Mouse (Mus musculus) ES-E14 (cell line): ENCODE results near the gene Plcb3.

Source experiments
- CHD2 ChIP-seq: IDR thresholded peaks from 2 replicates; pipeline ENCODE4 v1.6.1; 2014; ENCODE audit warnings: mild to moderate bottlenecking, low read depth, low read length, inconsistent platforms
- HCFC1 ChIP-seq: IDR thresholded peaks from 2 replicates; pipeline ENCODE4 v1.6.1; 2012; ENCODE audit warnings: low read length, inconsistent platforms, borderline replicate concordance; ENCODE audit not compliant: insufficient read depth
- MAFK ChIP-seq: IDR thresholded peaks from 2 replicates; pipeline ENCODE4 v1.6.1; 2014; ENCODE audit warnings: mild to moderate bottlenecking, low read depth, low read length, inconsistent platforms; ENCODE audit not compliant: insufficient read depth
- ZC3H11A ChIP-seq: IDR thresholded peaks from 2 replicates; pipeline ENCODE4 v1.6.1; 2012; ENCODE audit warnings: low read depth, mild to moderate bottlenecking, inconsistent platforms, low read length, borderline replicate concordance
- ZNF384 ChIP-seq: IDR thresholded peaks from 2 replicates; pipeline ENCODE4 v1.6.1; 2012; ENCODE audit warnings: low read depth, low read length, inconsistent platforms

GRCm38 (mm10) chr19:6913991-6914390 lies 62.3 kb downstream of the Plcb3 start:
- no peak for TF ChIP-seq ZNF384
- TF ChIP-seq CHD2 = no peak
- TF ChIP-seq ZC3H11A = no peak
- no peak for TF ChIP-seq HCFC1
- TF ChIP-seq MAFK = no peak
